ENCODE assay signal across 17 mouse cellular contexts in genomic region chr12:38986346-38986745, GRCm38 (mm10).
"Had no signal": no experiment of that assay in that cellular context is flagged by ENCODE, and none has a peak within 500 bp of the region (broad histone marks: within the 10 kb centered on the region; RNA-seq: fewer than 3 reads in every experiment).

No protein-coding gene starts in this region.

- H3K36me3 ChIP-seq: midbrain, embryonic 13.5 days; midbrain, embryonic 15.5 days; neural tube, embryonic 13.5 days; neural tube, embryonic 15.5 days had no signal

- H3K27ac ChIP-seq: midbrain, embryonic 13.5 days; midbrain, embryonic 15.5 days; neural tube, embryonic 13.5 days; neural tube, embryonic 15.5 days had no signal

- H3K4me3 ChIP-seq: midbrain, embryonic 13.5 days; midbrain, embryonic 15.5 days; neural tube, embryonic 13.5 days; neural tube, embryonic 15.5 days had no signal

- H3K4me2 ChIP-seq: lung, embryonic 14.5 days; midbrain, embryonic 11.5 days; midbrain, embryonic 13.5 days; midbrain, embryonic 15.5 days; neural tube, embryonic 13.5 days; neural tube, embryonic 15.5 days had no signal

- ATAC-seq: midbrain, embryonic 13.5 days; midbrain, embryonic 15.5 days had no signal

- H3K4me1 ChIP-seq: midbrain, embryonic 13.5 days; midbrain, embryonic 15.5 days; neural tube, embryonic 13.5 days; neural tube, embryonic 15.5 days had no signal

- DNase-seq: lung, adult 18-20 months; lung, embryonic 14.5 days; lung, postnatal 10 days; lung, postnatal 4 days; retina, postnatal 1 day; right cerebral cortex, adult 18-20 months; right cerebral cortex, postnatal 25 days; right cerebral cortex, postnatal 4 days; spleen, adult 18-20 months; thymus, adult 18-20 months; thymus, postnatal 14 days; thymus, postnatal 36 days had no signal

- H3K9me3 ChIP-seq: midbrain, embryonic 13.5 days; midbrain, embryonic 15.5 days; neural tube, embryonic 13.5 days; neural tube, embryonic 15.5 days had no signal

- H3K27me3 ChIP-seq: midbrain, embryonic 13.5 days; midbrain, embryonic 15.5 days; neural tube, embryonic 13.5 days; neural tube, embryonic 15.5 days had no signal

- H3K9ac ChIP-seq: lung, embryonic 14.5 days; midbrain, embryonic 13.5 days; midbrain, embryonic 15.5 days; neural tube, embryonic 13.5 days; neural tube, embryonic 15.5 days had no signal
